Mouse (Mus musculus) embryo, embryonic 9.5 days (tissue): ENCODE results near the gene A1bg.

ENCODE experiments used
- DNase-seq: peaks from one replicate; pipeline ENCODE4 v3.0.0-alpha.2; 2017; ENCODE audit errors: extremely low spot score

Gene A1bg

DNA sequence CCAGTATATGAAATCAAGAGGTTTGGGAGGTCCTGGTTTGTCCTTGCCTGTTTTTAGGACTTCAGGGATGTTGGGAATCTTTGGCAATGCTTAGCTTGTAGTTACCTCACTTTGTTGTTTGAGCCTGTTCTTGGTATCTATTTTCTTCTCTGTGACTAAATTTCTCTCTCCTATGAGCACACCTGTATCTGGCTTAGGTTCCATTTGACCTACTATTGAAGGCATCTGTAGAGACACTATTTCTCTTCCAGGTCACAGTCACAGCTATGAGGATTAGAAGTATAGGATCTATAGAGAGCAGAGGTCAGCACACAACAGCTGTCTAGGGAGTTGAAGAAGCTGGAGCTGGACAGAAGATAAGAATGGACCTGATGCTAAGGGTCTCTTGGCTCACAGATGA lies at the start of gene A1bg:
Gene A1bg (minus strand): TSS at position 101 of the 400 bp plus-strand sequence.
- DNase-seq, result no peak

- no peak for DNase-seq
These were observed 45.7 kb upstream of the A1bg start for GRCm38 (mm10) chr15:60968549-60968861.

- peak; percentile 39 for DNase-seq
These were observed 45.2 kb upstream of the A1bg start for GRCm38 (mm10) chr15:60967841-60968548.

GRCm38 (mm10) chr15:60925686-60926085 lies 2.9 kb upstream of the A1bg start:
- DNase-seq, result no peak

DNA sequence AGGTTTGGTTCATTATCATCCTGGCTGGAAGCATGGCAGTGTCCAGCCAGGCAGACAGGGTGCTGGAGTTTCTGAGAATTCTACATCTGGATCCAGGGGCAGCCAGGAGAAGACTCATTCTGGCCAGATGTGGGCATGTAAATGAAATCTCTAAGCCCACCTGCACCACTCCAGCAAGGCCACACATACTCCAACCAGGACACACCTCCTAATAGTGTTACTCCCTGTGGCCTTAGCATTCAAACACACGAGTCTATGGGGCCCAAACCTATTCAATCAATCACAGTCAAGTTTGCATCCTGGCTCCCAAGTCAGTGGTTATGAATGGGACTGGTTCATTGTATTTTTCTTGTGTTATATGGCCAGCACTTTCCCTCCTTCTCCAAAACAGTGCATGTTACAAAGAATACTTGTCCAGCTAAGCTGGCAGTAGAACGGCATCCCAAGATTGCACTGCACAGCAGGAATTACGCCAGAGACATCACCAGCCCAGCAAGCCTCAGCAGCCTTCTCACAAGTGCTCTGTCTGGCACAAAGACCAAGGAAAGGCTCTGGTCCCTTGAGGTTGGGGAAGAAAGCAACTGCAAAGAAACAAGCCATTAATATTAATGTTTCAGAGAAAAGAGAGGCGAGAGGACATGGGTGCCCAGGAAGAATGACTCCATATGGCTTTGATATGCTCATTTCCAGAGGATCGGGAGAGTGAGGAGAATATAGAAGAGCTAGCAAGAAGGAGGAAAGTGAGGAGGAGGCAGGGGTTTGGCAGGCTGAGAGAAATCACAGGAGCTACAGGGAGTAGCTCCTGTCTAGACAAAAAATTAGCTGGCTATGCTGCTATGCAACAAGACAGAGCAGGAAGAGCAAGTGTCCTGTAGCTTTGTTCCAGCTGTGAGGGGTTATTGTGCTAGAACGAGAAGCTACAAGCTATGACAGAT lies 18.8 kb downstream of the A1bg start:
- DNase-seq, result no peak

DNA sequence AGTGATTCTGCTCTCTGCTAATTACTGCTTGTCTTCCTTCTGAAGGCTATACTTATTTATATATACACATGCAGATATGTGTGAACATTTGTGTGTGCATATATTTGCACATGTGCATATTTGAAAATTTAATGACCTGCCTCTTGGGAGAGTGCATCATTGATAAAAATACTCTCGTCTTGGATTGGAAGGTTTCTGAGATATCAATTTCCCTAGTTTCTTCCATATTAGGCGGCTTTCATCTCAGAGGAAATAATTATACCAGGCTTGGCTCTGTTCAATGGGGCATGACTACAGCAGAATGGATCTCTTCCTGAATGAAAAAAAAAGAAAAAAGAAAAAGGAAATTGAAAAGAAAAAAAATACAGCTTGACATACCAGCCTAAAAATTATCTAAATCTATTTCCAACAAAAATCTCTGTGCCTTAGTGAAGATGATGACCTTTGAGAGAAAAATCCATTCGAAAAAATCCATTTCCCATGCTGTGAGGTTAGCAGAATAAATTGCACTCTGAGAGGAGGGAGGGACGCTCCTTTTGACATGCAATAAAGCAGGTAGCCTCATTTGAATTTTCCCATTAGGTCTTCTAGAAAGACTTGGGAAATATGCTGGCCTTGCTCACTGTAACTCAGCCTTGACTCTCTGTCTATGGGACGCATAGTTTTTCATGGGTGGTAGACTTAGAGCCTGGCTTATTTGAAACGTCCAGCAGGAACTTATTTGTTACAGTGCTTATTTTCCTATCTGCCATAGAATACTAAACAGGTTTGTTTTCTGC lies 24.4 kb downstream of the A1bg start:
- no peak for DNase-seq

GRCm38 (mm10) chr15:60896040-60896439 lies 26.8 kb downstream of the A1bg start:
- no peak for DNase-seq

DNA sequence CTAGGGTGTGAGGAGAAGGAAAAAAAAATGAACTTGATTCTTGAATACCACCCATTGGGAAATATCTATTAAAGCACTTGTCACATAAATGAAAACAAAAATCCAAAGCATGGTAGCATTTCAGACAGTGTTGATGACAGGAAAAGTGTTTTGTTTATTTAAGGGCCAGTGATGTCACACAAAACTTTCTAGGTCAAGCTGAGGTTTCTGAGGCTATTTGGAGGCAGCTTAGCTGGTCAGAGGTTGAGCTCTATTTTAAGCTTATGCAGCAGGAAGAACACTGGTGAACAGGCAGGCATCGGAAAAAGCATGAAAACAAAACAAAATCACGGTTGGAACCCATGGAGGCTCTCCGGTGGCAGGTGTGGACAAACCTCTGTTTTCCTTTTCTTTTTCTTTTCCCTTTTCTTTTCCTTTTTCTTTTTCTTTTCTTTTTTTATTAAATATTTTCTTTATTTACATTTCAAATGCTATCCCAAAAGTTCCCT lies 29.8 kb downstream of the A1bg start:
- no peak for DNase-seq

- DNase-seq, result no peak
These were observed 34.1 kb downstream of the A1bg start for GRCm38 (mm10) chr15:60888724-60889123.

GRCm38 (mm10) chr15:60875721-60876120 lies 47.1 kb downstream of the A1bg start:
- DNase-seq, result no peak

DNA sequence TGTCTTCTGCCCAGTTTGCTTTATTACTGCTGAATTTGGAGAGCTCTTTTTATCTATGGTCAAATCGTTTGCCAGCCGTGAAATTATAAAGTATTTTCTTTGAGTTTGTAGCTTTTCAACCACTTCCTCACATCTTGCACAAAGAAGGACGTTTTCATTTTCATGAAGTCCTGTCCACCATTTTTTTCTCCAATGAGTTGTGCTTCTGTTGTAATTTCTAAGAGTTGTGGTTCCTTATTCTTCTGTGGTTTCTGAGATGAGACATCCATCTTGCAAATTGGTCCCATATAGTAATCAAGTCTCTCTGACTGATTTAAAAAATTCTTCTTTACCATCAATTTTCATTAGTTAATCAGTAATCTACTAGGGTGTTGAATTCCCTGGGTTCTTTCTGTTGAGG lies 60.4 kb downstream of the A1bg start:
- no peak for DNase-seq

- no peak for DNase-seq
These were observed 67.7 kb downstream of the A1bg start for GRCm38 (mm10) chr15:60855112-60855511.

GRCm38 (mm10) chr15:60854151-60854550 lies 68.7 kb downstream of the A1bg start:
- DNase-seq, result no peak

GRCm38 (mm10) chr15:60853231-60853999 lies 69.4 kb downstream of the A1bg start, which contains the start of gene Fam84b:
Gene Fam84b, minus strand, starts transcription at chr15:60853778.
- DNase-seq, result peak; percentile 45

- no peak for DNase-seq
These were observed 74.2 kb downstream of the A1bg start for GRCm38 (mm10) chr15:60848630-60849029.
